Mouse (Mus musculus) layer of hippocampus, adult 9-11 months (tissue): ENCODE measurements around the gene Rsph14.
A peak's percentile ranks its signal among the peaks of the same experiment; 100 is the strongest.

Source experiments
- DNase-seq: peaks from one replicate; pipeline ENCODE4 v3.0.0; 2022

The Rsph14 gene

GRCm38 (mm10) chr10:74930541-74930940, 101.8 kb downstream of the Rsph14 start:
- DNase-seq = no peak

- DNase-seq = no peak
Observed at GRCm38 (mm10) chr10:74929578-74929977, 102.8 kb downstream of the Rsph14 start.

GRCm38 (mm10) chr10:74928276-74928675, 104.1 kb downstream of the Rsph14 start:
- DNase-seq = no peak

- peak; percentile 76 for DNase-seq
Observed at GRCm38 (mm10) chr10:74925324-74925723, 107.1 kb downstream of the Rsph14 start.

GRCm38 (mm10) chr10:74924274-74924673, 108.1 kb downstream of the Rsph14 start:
- no peak for DNase-seq

- peak; percentile 81 for DNase-seq
Observed at GRCm38 (mm10) chr10:74922763-74923162, 109.6 kb downstream of the Rsph14 start.

- no peak for DNase-seq
Observed at GRCm38 (mm10) chr10:74921614-74922013, 110.8 kb downstream of the Rsph14 start.

- no peak for DNase-seq
Observed at GRCm38 (mm10) chr10:74920853-74921567, 111.4 kb downstream of the Rsph14 start.

GRCm38 (mm10) chr10:74919277-74919676, 113.1 kb downstream of the Rsph14 start:
- DNase-seq = no peak

- no peak for DNase-seq
Observed at GRCm38 (mm10) chr10:74908431-74908830, 124.0 kb downstream of the Rsph14 start.
